Mouse (Mus musculus): ENCODE measurements around the gene Gm10964.

DNA sequence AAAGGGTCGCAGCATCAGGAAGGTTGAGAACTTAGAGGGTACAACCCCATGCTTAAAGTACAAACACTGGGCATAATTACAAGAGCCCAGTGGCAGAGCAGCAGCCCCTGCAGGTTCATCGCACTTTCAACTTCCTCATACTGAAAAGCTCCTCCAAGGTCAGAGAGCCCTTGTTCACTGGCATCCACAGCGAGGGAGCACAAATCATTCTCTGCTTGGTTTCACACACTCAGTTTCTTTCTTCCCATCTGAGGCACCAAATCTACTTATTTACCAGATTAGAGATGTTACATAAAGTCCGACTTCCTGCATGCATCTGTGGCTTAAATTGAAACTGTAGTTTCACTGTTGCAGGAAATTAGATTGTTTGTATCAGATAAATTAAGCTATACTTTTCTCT is 33.7 kb downstream of the Gm10964 start:
- TF ChIP-seq EP300 (IDR thresholded peaks at IDR 0.05; ENCODE audit: insufficient read depth, low read depth, low read length) = no peak
- no peak for TF ChIP-seq CTCF (IDR thresholded peaks at IDR 0.05; ENCODE audit: low read depth, low read length)
- no peak for TF ChIP-seq POLR2A (IDR thresholded peaks at IDR 0.05; ENCODE audit: insufficient read depth, low read length)

Data from ES-Bruce4 (cell line).